Mouse (Mus musculus) myocyte (in vitro differentiated cells): Measurements from ENCODE around the gene Efcab5. TPM values are rescaled to one million over a fixed set of nuclear protein-coding genes. Genes with fewer than 3 reads are reported as not detected.

Experiments used
- H3K27me3 ChIP-seq: one replicate; pipeline ENCODE4 v1.6.1; 2011; ENCODE audit not compliant: control insufficient read depth, insufficient read depth, insufficient read length
- H3K36me3 ChIP-seq: one replicate; pipeline ENCODE4 v1.6.1; 2011; ENCODE audit not compliant: control insufficient read depth, insufficient read depth
- H3K4me2 ChIP-seq: one replicate; pipeline ENCODE4 v1.6.1; 2011; ENCODE audit warnings: low read depth, control low read depth
- H3K4me3 ChIP-seq: one replicate; pipeline ENCODE4 v1.5.1; 2011; ENCODE audit warnings: mild to moderate bottlenecking, control low read depth, moderate library complexity
- H3K79me2 ChIP-seq: one replicate; pipeline ENCODE4 v1.6.1; 2011; ENCODE audit not compliant: control insufficient read depth, insufficient read depth
- H3ac ChIP-seq: one replicate; pipeline ENCODE4 v1.6.1; 2011; ENCODE audit not compliant: control insufficient read depth, insufficient read length
- CEBPB ChIP-seq: IDR thresholded peaks from 2 replicates; pipeline ENCODE4 v1.6.1; 2011; ENCODE audit warnings: mild to moderate bottlenecking, moderate library complexity; ENCODE audit not compliant: poor library complexity, insufficient read depth, severe bottlenecking
- E2F4 ChIP-seq: IDR thresholded peaks from one replicate; pipeline ENCODE4 v1.6.1; 2011; ENCODE audit warnings: mild to moderate bottlenecking, control low read depth, moderate library complexity; ENCODE audit not compliant: insufficient read depth
- MAX ChIP-seq: IDR thresholded peaks from one replicate; pipeline ENCODE4 v1.6.1; 2011; ENCODE audit warnings: low read depth, mild to moderate bottlenecking, control low read depth
- MYOD1 ChIP-seq, 3 experiments: IDR thresholded peaks; one replicate each; pipeline ENCODE4 v1.6.1; 2011; ENCODE audit warnings: control low read depth in 2 of 3, low read depth in 2 of 3, mild to moderate bottlenecking in 2 of 3, moderate library complexity in 1 of 3; ENCODE audit not compliant: insufficient read length in 2 of 3, control insufficient read depth in 1 of 3
- MYOG ChIP-seq, 3 experiments: IDR thresholded peaks; one replicate each; pipeline ENCODE4 v1.6.1; 2011; ENCODE audit warnings: control low read depth in 2 of 3, low read depth in 2 of 3, mild to moderate bottlenecking in 2 of 3; ENCODE audit not compliant: insufficient read length in 2 of 3, control insufficient read depth in 1 of 3, insufficient read depth in 1 of 3
- POLR2A ChIP-seq: IDR thresholded peaks from one replicate; pipeline ENCODE4 v1.6.1; 2011; ENCODE audit warnings: low read depth, mild to moderate bottlenecking, control low read depth, moderate library complexity; ENCODE audit not compliant: insufficient read length
- POLR2AphosphoS2 ChIP-seq: IDR thresholded peaks from one replicate; pipeline ENCODE4 v1.6.1; 2011; ENCODE audit warnings: low read depth, control low read depth; ENCODE audit not compliant: insufficient read length
- REST ChIP-seq: IDR thresholded peaks from one replicate; pipeline ENCODE4 v1.6.1; 2011; ENCODE audit warnings: mild to moderate bottlenecking, control low read depth, moderate library complexity; ENCODE audit not compliant: insufficient read depth, insufficient read length
- SRF ChIP-seq: IDR thresholded peaks from one replicate; pipeline ENCODE4 v1.6.1; 2011; ENCODE audit warnings: low read depth; ENCODE audit not compliant: control insufficient read depth, insufficient read length
- TCF12 ChIP-seq: IDR thresholded peaks from one replicate; pipeline ENCODE4 v1.6.1; 2011; ENCODE audit warnings: mild to moderate bottlenecking, control low read depth; ENCODE audit not compliant: poor library complexity, insufficient read depth, severe bottlenecking
- TCF3 ChIP-seq: IDR thresholded peaks from one replicate; pipeline ENCODE4 v1.6.1; 2011; ENCODE audit warnings: low read depth, control low read depth; ENCODE audit not compliant: insufficient read length
- USF1 ChIP-seq: IDR thresholded peaks from one replicate; pipeline ENCODE4 v1.6.1; 2011; ENCODE audit warnings: low read depth, mild to moderate bottlenecking, control low read depth, moderate library complexity
- polyA plus RNA-seq: library from polyadenylated mRNA; unstranded; fragments of >200 nt; fragmentation: generic; extraction: Trizol; gene quantifications from one replicate; pipeline ENCODE4 v1.2.1, GENCODE M21; 2012; ENCODE audit warnings: missing spikeins

Gene Efcab5
- polyA plus RNA-seq, 1 experiment = 0.04 TPM

DNA sequence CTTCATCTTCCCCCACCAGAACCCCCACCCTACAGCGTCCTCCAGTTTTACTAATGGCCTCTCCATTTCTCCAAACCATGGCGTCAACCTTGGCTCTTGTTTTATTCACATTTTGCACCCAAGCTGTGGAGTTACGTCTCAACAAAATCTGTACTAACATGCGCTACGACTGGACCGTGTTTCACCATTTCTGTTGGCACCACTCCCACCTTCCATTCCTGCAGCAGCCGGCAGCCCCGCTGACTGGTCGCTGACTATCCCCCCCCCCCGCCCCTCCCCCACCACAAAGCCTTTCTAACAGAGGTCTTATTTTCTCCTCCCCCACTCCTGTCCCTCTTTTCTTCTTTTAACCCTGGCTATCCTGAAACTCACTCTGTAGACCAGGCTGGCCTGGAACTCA is 93.6 kb downstream of the Efcab5 start:
- TF ChIP-seq E2F4 = no peak
- no peak for TF ChIP-seq SRF
- no peak for TF ChIP-seq USF1
- TF ChIP-seq POLR2A = no peak
- no peak for TF ChIP-seq MYOG (IDR thresholded peaks at IDR 0.05; ENCODE audit: control insufficient read depth in 1 of 3, insufficient read depth in 1 of 3, insufficient read length in 2 of 3, low read depth in 2 of 3)
- TF ChIP-seq CEBPB = no peak
- TF ChIP-seq MYOD1 (IDR thresholded peaks at IDR 0.05; ENCODE audit: control insufficient read depth in 1 of 3, insufficient read length in 2 of 3, low read depth in 2 of 3) = no peak
- TF ChIP-seq MAX = no peak
- no peak for TF ChIP-seq TCF3
- no peak for TF ChIP-seq REST
- TF ChIP-seq POLR2AphosphoS2 = no peak
- TF ChIP-seq TCF12 = no peak

DNA sequence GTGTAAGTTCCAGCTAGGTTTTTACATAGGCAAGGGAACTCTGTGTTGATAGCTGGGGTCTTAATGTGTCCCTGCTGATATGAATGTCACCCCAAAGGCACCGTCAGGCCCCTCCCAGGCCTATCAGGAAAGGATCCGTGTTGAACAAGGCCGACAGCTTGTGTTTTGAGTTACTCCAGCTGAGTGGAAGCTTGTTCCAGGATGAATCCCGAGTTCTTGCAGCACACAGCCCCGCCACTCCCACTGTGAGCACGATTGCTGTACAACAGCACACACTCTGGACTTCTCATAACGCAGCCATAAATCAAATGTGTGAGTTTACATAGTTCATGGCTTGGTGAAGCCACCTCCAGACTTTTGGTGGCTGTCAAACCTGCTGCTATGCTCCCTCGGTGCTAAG is 94.6 kb downstream of the Efcab5 start:
- Histone ChIP-seq H3K4me3 (no peak overlapping the region), H3K79me2 (no peaks in the 10 kb centered on the region), H3ac (no peak overlapping the region), H3K4me2 (no peak overlapping the region), H3K36me3 (no peaks in the 10 kb centered on the region), H3K27me3 (peaks cover 1% of the 10 kb centered on the region)
- TF ChIP-seq MAX = no peak
- TF ChIP-seq CEBPB = no peak
- TF ChIP-seq POLR2A = no peak
- no peak for TF ChIP-seq REST
- no peak for TF ChIP-seq E2F4
- TF ChIP-seq MYOG (IDR thresholded peaks at IDR 0.05; ENCODE audit: control insufficient read depth in 1 of 3, insufficient read depth in 1 of 3, insufficient read length in 2 of 3, low read depth in 2 of 3) = no peak
- TF ChIP-seq USF1 = no peak
- no peak for TF ChIP-seq TCF3

More for the DNA sequence above, 93.6 kb downstream of the Efcab5 start:
- Histone ChIP-seq H3K36me3 (no peaks in the 10 kb centered on the region), H3K79me2 (no peaks in the 10 kb centered on the region), H3K4me3 (no peak overlapping the region), H3K27me3 (peaks cover 6% of the 10 kb centered on the region), H3K4me2 (no peak overlapping the region), H3ac (no peak overlapping the region)

DNA sequence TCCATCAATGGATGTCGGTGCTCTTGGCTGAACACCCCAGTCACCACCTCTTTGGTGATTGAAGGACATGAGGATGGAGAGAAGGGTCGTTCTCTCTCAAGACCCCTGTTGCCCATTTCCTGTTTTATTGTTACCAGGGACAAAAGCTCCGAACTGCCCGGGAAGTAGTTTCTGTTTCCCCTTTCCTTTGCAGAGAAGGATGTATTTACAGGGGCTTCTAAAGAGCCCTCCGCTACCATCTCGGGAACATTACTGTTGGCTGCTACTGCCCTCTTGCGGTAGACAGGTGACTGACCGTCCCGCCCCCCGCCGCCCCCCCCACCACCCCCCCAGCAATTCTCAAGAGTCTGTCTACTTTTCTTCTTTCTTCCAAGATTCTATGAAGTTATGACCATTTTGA is 95.6 kb downstream of the Efcab5 start:
- Histone ChIP-seq H3K27me3 (peaks cover 6% of the 10 kb centered on the region), H3K4me2 (peak overlapping the region; percentile 48), H3ac (no peak overlapping the region), H3K4me3 (no peak overlapping the region), H3K36me3 (no peaks in the 10 kb centered on the region), H3K79me2 (no peaks in the 10 kb centered on the region)
- no peak for TF ChIP-seq MYOD1 (IDR thresholded peaks at IDR 0.05; ENCODE audit: control insufficient read depth in 1 of 3, insufficient read length in 2 of 3, low read depth in 2 of 3)
- TF ChIP-seq E2F4 = no peak
- no peak for TF ChIP-seq MAX
- TF ChIP-seq REST = no peak
- no peak for TF ChIP-seq SRF
- TF ChIP-seq USF1 = no peak
- no peak for TF ChIP-seq TCF3
- no peak for TF ChIP-seq CEBPB
- no peak for TF ChIP-seq POLR2A
- no peak for TF ChIP-seq TCF12
- no peak for TF ChIP-seq POLR2AphosphoS2
- no peak for TF ChIP-seq MYOG (IDR thresholded peaks at IDR 0.05; ENCODE audit: control insufficient read depth in 1 of 3, insufficient read depth in 1 of 3, insufficient read length in 2 of 3, low read depth in 2 of 3)

DNA sequence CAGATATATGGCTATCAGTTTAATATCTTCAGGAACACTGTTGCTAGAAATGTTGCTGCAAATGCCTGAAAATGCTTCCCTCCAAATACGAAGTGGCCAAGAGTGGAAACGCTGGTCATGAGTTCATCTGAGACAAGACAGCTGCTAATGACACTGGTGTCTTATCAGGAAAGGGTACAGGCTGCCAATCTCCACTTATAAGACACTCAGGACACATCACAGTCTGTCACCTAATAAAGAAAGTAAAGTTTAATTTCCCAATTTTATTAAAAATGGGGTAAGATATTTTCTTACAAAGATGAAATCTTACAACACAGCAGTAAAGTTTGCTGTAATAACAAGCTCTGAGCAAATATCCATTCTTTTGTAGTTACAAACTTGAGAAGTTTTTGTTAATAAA is 99.6 kb downstream of the Efcab5 start:
- peaks cover 20% of the 10 kb centered on the region for H3K27me3 ChIP-seq
- no peak for TF ChIP-seq MAX
- TF ChIP-seq E2F4 = no peak
- TF ChIP-seq MYOD1 (IDR thresholded peaks at IDR 0.05; ENCODE audit: control insufficient read depth in 1 of 3, insufficient read length in 2 of 3, low read depth in 2 of 3) = no peak
- TF ChIP-seq MYOG (IDR thresholded peaks at IDR 0.05; ENCODE audit: control insufficient read depth in 1 of 3, insufficient read depth in 1 of 3, insufficient read length in 2 of 3, low read depth in 2 of 3) = no peak
- TF ChIP-seq POLR2A = no peak
- no peak for TF ChIP-seq TCF12
- TF ChIP-seq TCF3 = no peak
- TF ChIP-seq POLR2AphosphoS2 = no peak
- no peak for TF ChIP-seq USF1
- TF ChIP-seq CEBPB = no peak
- no peak overlapping the region for H3K4me3 ChIP-seq
- no peaks in the 10 kb centered on the region for H3K36me3 ChIP-seq
- H3K79me2 ChIP-seq = no peaks in the 10 kb centered on the region
- H3K4me2 ChIP-seq = no peak overlapping the region
- no peak overlapping the region for H3ac ChIP-seq

DNA sequence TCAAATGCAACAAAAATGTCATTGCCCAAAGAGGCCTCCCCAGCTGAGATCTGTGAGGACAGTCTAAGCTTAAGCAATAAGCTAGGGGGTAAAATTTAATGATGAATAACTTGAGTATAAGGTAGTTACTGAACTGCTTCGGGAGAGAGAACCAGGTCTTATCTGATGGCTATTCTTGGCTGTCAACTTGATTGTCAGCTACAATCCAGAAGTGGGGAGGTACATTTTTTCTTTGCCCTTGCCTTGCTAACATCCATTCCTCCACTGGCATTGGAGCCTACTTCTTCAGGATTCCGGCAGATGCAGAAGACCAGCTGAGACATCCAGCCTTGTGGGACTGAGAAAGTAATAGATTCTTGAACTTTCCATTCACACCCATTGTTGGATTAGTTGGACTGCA is 101.8 kb downstream of the Efcab5 start:
- no peak overlapping the region for H3K4me2 ChIP-seq
- H3K79me2 ChIP-seq = no peaks in the 10 kb centered on the region
- TF ChIP-seq MAX (no peak), TCF12 (no peak), MYOD1 (IDR thresholded peaks at IDR 0.05; ENCODE audit: control insufficient read depth in 1 of 3, insufficient read length in 2 of 3, low read depth in 2 of 3) (no peak), CEBPB (no peak)
- no peaks in the 10 kb centered on the region for H3K36me3 ChIP-seq
- no peak overlapping the region for H3K4me3 ChIP-seq
- no peak overlapping the region for H3ac ChIP-seq
- H3K27me3 ChIP-seq = peaks cover 25% of the 10 kb centered on the region
